Mouse (Mus musculus): ENCODE results near the gene Fbp2.

The Fbp2 gene

GRCm38 (mm10) chr13:62857941-62858915 is at the start of gene Fbp2:
Fbp2 (minus strand) TSS chr13:62858422.
- in situ Hi-C loops (cut with MboI; ENCODE audit: low pct_unique_long_range_greater_than_20kb in 1 of 2, low sequenced_read_pairs in 2 of 2, unreplicated experiment in 1 of 2): loop anchor here (10.0 to 25.0 kb wide), 2 partner anchors 233 to 396 kb away; partner anchors contain the start of genes 6720489N17Rik (in 2 of the 2) and Gm49359 (in 1 of the 2)

DNA sequence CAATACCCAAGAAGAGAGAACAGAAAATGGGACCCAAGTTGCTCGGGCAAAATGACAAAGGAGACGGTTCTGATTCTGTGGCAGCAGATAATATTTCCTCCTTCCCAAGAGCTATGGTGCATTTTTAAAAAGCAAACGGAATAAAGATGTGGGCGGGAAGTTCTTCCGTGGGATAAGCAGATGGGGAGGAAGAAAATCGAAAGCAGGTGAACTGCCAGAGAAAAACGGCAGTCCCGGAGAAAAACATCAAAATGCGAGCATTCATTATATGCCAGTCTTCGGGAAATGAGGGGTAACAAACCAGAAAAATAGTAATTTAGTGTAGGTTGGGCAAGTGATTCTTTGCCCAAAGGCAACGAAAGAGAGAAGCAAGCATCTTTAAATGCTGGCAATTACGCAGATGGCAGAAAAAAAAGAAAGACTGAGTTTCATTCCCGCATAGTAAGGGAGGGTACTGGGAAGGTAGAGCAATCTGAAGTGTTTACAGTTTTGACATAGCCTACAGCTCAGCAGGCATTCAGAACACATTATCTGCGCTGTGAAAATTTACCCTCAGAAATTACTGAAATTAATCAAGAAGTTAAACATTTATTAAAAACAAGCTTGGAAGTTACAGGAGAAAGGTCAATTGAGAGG is 49.4 kb upstream of the Fbp2 start:
- in situ Hi-C loops (cut with MboI; ENCODE audit: low pct_unique_long_range_greater_than_20kb in 1 of 2, low sequenced_read_pairs in 2 of 2, unreplicated experiment in 1 of 2): no loop called here

DNA sequence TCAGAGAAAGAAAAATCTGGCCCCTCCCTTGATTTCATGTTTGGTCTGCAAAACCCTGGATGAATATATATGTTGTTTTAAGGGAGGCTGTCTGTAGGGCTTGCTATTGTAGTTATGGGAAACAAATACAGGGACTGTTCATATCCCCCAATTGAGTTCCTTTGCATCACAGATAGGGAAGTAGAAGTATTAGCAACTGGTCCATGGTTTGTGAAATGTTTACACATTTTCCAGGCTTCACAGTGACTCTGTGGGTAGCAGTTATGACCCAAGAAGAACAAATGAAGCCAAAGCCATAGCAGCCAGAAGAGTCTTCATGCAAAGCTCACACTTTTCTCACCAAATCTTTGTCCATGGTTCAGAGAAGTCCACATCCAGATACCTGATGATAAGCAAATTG is 42.9 kb upstream of the Fbp2 start:
- in situ Hi-C loops (cut with MboI; ENCODE audit: low pct_unique_long_range_greater_than_20kb in 1 of 2, low sequenced_read_pairs in 2 of 2, unreplicated experiment in 1 of 2): no loop called here

GRCm38 (mm10) chr13:62897927-62898646 is 39.9 kb upstream of the Fbp2 start:
- in situ Hi-C loops (cut with MboI; ENCODE audit: low pct_unique_long_range_greater_than_20kb in 1 of 2, low sequenced_read_pairs in 2 of 2, unreplicated experiment in 1 of 2): no loop called here

- in situ Hi-C loops (cut with MboI; ENCODE audit: low pct_unique_long_range_greater_than_20kb in 1 of 2, low sequenced_read_pairs in 2 of 2, unreplicated experiment in 1 of 2): no loop called here
Measured at GRCm38 (mm10) chr13:62893044-62893842, 35.0 kb upstream of the Fbp2 start.

DNA sequence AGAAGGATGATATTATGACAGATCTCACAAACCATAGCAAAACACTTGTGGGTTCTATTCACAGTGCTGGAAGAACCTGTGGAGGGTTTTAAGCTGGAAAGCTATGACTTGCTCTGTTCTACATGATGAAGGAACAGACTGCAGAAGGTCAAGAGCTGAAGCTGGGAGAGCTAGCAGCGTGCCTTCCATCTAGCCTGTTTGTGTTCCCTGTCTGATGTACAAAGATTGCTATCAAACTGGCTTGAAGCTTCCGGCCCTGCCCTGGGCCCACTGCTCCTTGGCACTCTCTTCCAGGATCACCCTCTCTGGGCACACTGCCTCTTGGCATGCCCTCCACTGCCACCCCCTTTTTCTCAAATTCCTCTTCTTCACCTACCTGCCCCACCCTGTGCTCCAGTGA is 31.1 kb upstream of the Fbp2 start:
- in situ Hi-C loops (cut with MboI; ENCODE audit: low pct_unique_long_range_greater_than_20kb in 1 of 2, low sequenced_read_pairs in 2 of 2, unreplicated experiment in 1 of 2): no loop called here

DNA sequence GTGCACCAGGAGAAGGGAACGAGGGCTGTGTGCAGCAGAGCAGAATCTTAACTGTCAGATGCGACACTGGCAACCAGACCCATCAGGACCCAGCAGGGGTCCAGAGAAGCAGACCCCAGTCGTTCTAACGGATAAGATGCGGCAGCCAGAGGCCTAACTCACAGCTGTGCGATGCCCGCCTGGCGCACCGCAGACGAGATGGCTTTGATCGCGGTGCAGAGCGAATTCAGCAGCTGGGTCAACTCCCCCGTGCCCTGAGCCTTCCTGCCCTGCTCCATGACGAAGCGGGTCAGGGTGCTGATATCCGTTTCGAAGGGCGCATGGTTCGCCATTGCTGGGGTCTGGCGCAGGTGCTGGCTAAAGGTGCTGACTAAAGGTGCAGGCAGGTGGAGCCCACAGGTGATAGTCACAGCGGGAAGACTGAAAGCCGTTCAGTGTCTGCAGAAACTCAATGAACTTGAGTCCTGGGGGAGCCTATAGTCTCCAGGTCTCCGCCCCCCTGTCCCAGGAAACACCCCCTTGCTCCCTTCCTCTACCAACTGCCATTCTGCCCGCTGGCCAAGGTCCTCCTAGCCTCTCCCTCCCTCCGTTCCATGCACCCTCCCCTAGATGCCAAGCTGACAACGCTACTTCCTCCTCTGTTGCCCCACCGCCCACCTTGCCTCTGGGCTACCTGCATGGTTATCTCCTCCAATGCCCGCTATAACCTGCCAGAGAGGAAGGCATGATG is 29.7 kb upstream of the Fbp2 start, which contains the start of gene Fbp1:
TSS of gene Fbp1 (minus strand) at position 571 of the 730 bp plus-strand sequence.
- in situ Hi-C loops (cut with MboI; ENCODE audit: low pct_unique_long_range_greater_than_20kb in 1 of 2, low sequenced_read_pairs in 2 of 2, unreplicated experiment in 1 of 2): no loop called here

DNA sequence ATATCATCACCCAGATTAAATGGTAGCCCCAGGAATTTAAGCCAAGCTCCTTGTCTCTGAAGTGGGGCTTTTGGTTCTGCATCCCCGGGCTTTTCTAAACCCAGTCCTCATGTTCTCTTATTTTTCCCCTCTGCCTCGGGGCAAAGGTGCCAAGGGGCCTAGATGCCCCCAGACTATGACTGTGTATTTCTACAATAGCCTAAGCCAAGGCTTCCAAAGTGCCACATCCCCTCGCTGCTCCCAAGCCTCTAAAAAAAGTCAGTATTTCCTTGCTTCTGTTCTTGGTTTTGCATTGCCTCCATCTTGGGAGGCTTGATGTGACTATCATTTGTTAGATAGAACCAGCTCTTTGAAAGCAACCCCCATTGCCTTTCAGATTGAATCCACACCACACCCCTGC is 26.3 kb upstream of the Fbp2 start:
- in situ Hi-C loops (cut with MboI; ENCODE audit: low pct_unique_long_range_greater_than_20kb in 1 of 2, low sequenced_read_pairs in 2 of 2, unreplicated experiment in 1 of 2): no loop called here

DNA sequence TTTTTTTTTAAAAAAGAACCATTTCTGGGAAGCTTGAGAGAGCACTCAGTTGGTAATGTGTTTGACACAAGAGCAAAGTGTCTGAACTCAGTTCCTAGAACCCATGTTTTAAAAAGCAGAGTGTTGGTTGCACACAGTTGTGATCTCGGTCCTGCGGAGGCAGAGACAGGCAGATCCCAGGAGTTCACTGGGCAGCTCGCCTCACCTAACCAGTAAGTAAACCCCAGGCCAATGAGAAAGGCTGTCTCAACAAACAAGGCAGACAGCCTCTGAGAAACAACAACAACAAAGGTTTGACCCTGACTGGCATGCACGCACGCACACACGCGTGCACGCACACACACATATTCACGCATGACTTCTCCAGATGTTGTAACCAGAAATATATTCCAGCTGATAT is 25.7 kb upstream of the Fbp2 start:
- in situ Hi-C loops (cut with MboI; ENCODE audit: low pct_unique_long_range_greater_than_20kb in 1 of 2, low sequenced_read_pairs in 2 of 2, unreplicated experiment in 1 of 2): no loop called here

- in situ Hi-C loops (cut with MboI; ENCODE audit: low pct_unique_long_range_greater_than_20kb in 1 of 2, low sequenced_read_pairs in 2 of 2, unreplicated experiment in 1 of 2): no loop called here
Measured at GRCm38 (mm10) chr13:62883436-62883835, 25.2 kb upstream of the Fbp2 start.

DNA sequence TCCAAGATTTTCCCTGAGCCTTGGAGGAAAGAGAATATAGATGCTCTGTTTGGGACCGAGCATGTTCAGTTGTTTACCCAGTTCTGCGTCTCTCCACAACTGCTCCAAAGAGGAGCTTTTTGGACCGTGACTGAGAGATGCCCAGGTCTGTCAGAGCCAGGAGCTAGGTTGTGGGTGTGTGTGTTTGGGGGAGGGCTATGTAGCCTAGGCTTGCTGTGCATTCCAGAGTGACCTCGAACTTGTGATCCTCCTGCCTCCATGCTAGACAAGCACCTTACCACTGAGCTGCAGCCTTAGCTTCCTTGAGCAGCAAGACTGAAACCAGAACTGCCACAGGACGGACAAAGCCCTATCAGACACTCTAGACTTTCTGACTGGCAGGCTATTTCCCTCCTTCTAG is 24.6 kb upstream of the Fbp2 start:
- in situ Hi-C loops (cut with MboI; ENCODE audit: low pct_unique_long_range_greater_than_20kb in 1 of 2, low sequenced_read_pairs in 2 of 2, unreplicated experiment in 1 of 2): no loop called here

DNA sequence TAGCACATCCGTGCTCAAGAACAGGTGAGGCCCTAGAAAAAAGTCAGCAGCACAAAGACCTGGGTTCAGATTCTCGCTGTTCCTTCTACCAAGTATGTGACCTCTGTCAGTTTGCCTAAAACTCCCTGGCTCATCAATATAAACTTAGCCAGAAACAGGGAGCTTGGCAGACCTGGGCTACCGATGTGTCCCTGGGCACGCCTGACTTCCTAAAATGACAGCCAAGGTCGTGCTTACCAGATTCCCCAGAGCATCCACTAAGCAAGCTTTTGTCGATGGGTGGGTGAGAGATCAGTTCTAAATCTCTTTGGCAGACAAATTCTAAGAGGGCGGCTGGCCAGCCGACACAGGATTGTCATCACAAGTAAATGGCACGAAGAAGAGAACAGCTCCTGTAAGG is 23.1 kb upstream of the Fbp2 start:
- in situ Hi-C loops (cut with MboI; ENCODE audit: low pct_unique_long_range_greater_than_20kb in 1 of 2, low sequenced_read_pairs in 2 of 2, unreplicated experiment in 1 of 2): no loop called here

DNA sequence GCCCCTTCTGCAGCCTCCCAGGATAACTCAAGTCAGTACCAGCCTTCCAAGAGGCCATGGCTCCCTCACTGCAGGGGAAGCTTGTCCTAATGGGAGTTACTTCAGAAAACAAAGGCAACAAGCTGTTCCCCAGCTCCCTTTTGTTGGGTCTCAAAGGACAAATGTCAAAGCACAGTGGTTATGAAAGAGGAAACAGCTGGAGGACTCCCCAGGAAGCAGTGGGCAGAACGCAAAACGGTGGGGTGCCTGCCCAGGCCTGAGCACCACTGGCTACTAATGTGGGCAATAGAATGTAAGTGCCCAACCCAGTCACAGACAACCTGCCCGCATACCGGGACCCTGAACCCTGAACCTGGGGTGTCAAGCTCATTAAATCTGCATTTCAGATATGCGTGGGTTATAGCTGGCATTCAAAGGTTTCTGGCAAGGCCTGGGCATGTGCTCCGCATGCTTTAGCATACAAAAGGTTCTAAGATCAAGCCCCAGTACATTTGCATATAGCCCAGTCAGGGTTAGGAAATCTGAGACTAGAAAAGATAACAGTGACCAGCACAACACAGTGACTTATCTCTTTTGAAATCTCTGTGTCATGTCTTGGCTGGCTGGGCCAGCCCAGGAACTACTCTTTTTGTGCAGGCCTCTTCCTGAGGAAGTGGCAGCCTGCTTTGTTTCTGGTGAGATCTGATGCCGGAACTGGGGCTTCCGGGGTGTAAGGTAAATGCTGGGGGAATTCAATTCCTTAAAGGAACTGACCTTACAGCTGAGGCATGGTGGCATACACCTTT is 21.8 kb upstream of the Fbp2 start:
- in situ Hi-C loops (cut with MboI; ENCODE audit: low pct_unique_long_range_greater_than_20kb in 1 of 2, low sequenced_read_pairs in 2 of 2, unreplicated experiment in 1 of 2): no loop called here

GRCm38 (mm10) chr13:62879411-62879810 is 21.2 kb upstream of the Fbp2 start:
- in situ Hi-C loops (cut with MboI; ENCODE audit: low pct_unique_long_range_greater_than_20kb in 1 of 2, low sequenced_read_pairs in 2 of 2, unreplicated experiment in 1 of 2): no loop called here

- in situ Hi-C loops (cut with MboI; ENCODE audit: low pct_unique_long_range_greater_than_20kb in 1 of 2, low sequenced_read_pairs in 2 of 2, unreplicated experiment in 1 of 2): no loop called here
Measured at GRCm38 (mm10) chr13:62877247-62877646, 19.0 kb upstream of the Fbp2 start.

DNA sequence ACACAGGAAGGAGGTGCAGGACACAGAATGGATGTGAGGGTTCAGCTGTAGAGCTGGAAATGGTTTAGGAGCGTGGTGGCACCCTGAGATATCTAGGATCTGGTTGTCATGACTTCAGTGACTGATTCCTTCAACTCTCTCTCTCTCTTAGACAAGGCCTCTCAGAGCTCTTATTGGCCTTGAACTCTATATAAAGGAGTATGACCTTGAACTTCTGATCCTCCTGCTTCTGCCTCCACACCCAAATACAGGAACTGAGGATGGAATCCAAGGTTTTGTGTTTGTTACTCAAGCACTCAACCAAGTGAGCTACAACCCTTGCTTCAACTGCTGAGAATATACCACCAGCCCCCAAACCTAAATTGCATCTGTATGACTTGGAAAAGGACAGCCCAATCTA is 17.9 kb upstream of the Fbp2 start:
- in situ Hi-C loops (cut with MboI; ENCODE audit: low pct_unique_long_range_greater_than_20kb in 1 of 2, low sequenced_read_pairs in 2 of 2, unreplicated experiment in 1 of 2): no loop called here

GRCm38 (mm10) chr13:62872252-62872651 is 14.0 kb upstream of the Fbp2 start:
- in situ Hi-C loops (cut with MboI; ENCODE audit: low pct_unique_long_range_greater_than_20kb in 1 of 2, low sequenced_read_pairs in 2 of 2, unreplicated experiment in 1 of 2): loop anchor here in 1 of 2 experiments (25.0 kb wide), 1 partner anchor 410 kb away; the partner anchor contains the start of gene Gm49359

Measured in mouse embryonic stem cell (cell line).